Mouse (Mus musculus) lung, adult 2 months (tissue): ENCODE results near the gene Hist1h1b. TPM values are rescaled to one million over a fixed set of nuclear protein-coding genes. Genes with fewer than 3 reads are reported as not detected.
"Not testable (repeated sequence)": the region's sequence is repeated elsewhere in the genome, so short reads cannot be mapped to it uniquely, and the experiment has no call there.

Experiments
- DNase-seq: peaks from one replicate; pipeline ENCODE4 v3.0.0; 2022
- H3K4me1 ChIP-seq: fragments of 200-500 bp; 2 replicates; pipeline ENCODE4 v1.6.1; 2011; ENCODE audit warnings: low read length; ENCODE audit not compliant: control insufficient read depth, insufficient read depth
- H3K4me3 ChIP-seq: fragments of 200-500 bp; replicated peaks from 2 replicates; pipeline ENCODE3; 2011; ENCODE audit warnings: low read depth, mild to moderate bottlenecking, control low read depth, low read length; ENCODE audit errors: extremely low read depth
- CTCF ChIP-seq: fragments of 200-500 bp; IDR thresholded peaks from 2 replicates; pipeline ENCODE4 v1.5.1; 2011; ENCODE audit warnings: mild to moderate bottlenecking, low read length, control low read depth; ENCODE audit not compliant: insufficient read depth
- POLR2A ChIP-seq: fragments of 200-500 bp; IDR thresholded peaks from 2 replicates; pipeline ENCODE4 v1.6.1; 2011; ENCODE audit warnings: low read depth, mild to moderate bottlenecking, control low read depth, low read length, borderline replicate concordance; ENCODE audit errors: extremely low read depth
- WGBS: fragments of 180-500 bp; shearing (Covaris S2); methylation state at CpG from one replicate; pipeline ENCODE4 v1.1.7; 2018; 5-methylcytosine and 5-hydroxymethylcytosine counted together
- polyA plus RNA-seq: library from polyadenylated mRNA; depleted of rRNA; stranded (reverse); fragments of >200 nt; gene quantifications from 2 replicates; pipeline ENCODE4 v1.2.3, GENCODE M21; 2012; rRNA removed

The Hist1h1b gene
- 0.41 and 0.57 TPM in 2 replicates for polyA plus RNA-seq

DNA sequence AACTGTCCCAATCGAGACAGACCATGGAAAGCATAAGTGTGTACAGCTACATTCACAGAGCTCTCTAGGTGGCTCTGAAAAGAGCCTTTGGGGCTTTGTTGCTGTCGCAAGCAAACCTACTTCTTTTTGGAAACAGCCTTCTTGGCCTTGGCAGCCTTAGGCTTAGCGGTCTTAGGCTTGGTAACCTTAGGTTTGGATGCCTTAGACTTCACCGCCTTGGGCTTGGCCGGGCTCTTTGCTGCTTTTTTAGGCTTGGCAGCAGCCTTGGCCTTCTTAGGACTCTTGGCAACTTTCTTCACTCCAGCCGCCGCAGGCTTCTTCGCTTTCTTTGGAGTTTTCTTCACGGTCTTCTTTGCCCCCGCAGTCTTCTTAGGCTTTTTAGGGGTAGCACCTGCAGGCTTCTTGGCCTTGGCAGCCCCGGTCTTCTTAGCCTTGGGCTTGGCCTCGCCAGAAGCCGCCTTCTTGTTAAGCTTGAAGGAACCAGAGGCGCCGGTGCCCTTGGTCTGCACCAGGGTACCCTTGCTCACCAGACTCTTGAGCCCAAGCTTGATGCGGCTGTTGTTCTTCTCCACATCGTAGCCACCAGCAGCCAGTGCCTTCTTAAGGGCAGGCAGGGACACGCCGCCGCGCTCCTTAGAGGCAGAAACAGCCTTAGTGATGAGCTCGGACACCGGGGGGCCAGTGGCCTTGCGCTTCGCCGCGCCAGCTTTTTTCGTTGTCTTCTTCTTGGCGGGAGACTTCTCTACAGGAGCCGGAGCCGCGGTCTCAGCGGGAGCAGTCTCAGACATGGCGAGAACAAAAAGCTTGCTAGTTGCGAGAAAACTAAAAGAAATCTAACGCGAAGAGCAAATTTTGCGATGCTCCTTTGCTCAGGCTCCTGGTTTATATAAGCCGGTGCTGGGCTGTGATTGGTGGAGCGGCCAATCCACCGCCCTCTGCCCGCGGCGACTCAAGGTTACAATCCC lies at the start of gene Hist1h1b:
TSS of gene Hist1h1b (minus strand) at position 859 of the 965 bp plus-strand sequence.
- Histone ChIP-seq H3K4me1 (peaks cover 10% of the 10 kb centered on the region), H3K4me3 (peak within 1 kb of the TSS; percentile 81)
- peak; percentile 47 for DNase-seq
- WGBS: 1% methylated on average over 44 of the region's 44 CpGs
- no peak for TF ChIP-seq POLR2A
- TF ChIP-seq CTCF: no peak

DNA sequence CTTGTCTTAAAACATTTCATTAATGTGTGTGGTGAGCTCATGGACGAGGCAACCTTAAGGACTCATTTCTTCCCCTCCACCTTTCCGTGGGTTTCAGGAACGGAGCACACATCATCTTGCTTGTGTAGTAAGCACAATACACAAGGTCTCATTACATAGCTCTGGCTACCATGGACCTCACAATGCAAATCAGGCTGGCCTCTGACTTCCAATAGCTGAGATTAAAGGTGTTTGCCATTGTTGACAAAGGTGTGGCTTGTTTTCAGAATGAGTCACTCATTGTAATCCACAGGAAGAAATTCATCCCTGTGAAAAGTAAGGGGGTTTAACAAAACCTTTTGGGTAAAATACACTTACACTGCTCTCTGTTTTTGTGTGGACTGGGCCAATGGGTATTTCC lies 48.1 kb upstream of the Hist1h1b start:
- H3K4me3 ChIP-seq: no peak overlapping the region
- no peaks in the 10 kb centered on the region for H3K4me1 ChIP-seq
- no peak for TF ChIP-seq CTCF
- WGBS: 81% methylated on average over 3 of the region's 3 CpGs
- no peak for DNase-seq

DNA sequence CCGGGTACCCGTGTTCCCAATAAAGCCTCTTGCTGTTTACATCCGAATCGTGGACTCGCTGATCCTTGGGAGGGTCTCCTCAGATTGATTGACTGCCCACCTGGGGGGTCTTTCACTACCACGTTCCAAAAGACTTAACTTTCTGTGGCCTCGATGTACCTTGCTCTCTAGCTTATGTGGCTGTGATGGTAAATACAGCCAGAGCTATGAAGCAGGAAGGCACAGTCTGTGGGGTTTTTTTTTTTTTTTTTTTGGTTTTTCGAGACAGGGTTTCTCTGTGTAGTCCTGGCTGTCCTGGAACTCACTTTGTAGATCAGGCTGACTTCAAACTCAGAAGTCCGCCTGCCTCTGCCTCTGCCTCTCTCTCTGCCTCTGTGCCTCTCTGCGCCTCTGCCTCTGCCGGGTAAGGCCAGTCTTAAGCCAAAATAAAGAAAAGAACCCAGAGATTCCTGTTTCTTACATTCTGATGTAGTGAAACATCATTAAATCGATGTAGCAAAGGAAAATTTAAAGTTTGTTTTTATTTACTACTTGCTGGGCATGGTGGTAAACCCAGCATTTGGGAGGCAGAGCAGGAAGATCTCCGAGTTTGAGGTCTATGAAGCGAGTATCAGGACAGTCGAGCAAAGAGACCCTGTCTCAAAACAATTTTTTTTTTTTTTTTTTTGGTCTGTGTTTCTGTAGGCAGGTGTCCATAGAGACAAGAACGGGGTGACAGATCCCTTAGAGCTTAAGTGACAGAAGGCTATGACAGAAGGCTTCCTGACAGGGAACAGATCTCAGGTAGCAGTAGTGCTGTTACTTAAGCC lies 39.9 kb upstream of the Hist1h1b start:
- H3K4me1 ChIP-seq, H3K4me3 ChIP-seq, DNase-seq: not testable (repeated sequence)
- 66% methylated on average over 8 of the region's 16 CpGs for WGBS

DNA sequence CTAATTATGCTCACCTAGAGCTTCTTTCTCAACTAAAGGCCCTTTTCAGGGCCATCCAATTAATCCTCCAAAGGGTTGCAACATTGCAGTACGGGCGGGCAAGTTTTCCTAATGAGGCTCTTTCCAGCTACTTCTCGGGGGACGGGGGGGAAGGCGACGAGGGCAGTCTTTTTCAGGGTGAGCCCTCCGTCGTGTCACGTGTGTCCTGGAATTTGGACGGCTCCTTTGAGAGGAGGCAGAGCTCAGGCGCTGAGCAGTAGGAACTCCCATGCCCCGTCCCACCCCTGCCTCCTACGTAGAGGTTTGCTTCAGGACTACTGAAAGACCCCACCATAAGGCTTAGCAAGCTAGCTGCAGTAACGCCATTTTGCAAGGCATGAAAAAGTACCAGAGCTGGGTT lies 31.7 kb upstream of the Hist1h1b start:
- H3K4me3 ChIP-seq, DNase-seq: not testable (repeated sequence)

DNA sequence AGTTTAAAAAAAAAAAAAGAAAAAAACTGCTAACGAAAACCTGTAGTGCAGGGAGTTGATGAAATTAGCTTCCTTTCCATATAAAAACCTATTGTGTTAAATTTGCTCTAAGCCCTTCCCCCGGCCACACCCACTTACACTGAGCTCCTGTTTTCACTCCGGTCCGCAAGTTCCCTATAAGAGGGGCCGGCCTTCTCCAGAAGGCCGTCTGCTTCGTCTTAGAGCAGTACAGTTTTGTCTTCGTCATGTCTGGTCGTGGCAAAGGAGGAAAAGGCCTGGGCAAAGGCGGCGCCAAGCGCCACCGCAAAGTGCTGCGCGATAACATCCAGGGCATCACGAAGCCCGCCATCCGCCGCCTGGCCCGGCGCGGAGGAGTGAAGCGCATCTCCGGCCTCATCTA lies 31.1 kb upstream of the Hist1h1b start, which contains the start of gene Hist1h4m:
TSS of gene Hist1h4m (plus strand) at position 208 of the 400 bp plus-strand sequence.
- no CpG with 5 or more reads among the region's 24 CpGs for WGBS
- not testable (repeated sequence) for H3K4me1 ChIP-seq, H3K4me3 ChIP-seq
- peak; percentile 28 for DNase-seq

More for the DNA sequence above, 31.7 kb upstream of the Hist1h1b start:
- H3K4me1 ChIP-seq: not testable (repeated sequence)
- under 1% methylated on average over 14 of the region's 14 CpGs for WGBS

DNA sequence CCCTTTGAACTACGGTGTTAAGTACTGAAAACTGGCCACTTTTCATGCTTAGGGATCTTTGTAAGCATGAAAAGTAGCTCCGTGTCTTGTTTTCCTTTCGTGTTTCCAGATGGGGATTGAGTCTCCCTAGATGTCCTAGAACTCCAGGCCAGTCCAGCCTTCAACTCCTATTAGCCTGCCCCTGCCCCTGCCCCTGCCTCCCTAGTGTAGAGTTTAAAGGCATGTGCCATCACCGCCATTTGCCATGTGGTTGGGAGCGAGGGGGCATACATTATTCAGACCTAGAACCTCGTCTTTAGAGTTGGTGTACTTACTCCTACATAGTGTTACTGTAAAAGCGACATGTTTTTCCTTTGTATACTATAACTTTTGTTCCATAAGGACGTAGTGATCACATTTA lies 30.6 kb upstream of the Hist1h1b start:
- DNase-seq, H3K4me3 ChIP-seq, H3K4me1 ChIP-seq: not testable (repeated sequence)
- no CpG with 5 or more reads among the region's 8 CpGs for WGBS

DNA sequence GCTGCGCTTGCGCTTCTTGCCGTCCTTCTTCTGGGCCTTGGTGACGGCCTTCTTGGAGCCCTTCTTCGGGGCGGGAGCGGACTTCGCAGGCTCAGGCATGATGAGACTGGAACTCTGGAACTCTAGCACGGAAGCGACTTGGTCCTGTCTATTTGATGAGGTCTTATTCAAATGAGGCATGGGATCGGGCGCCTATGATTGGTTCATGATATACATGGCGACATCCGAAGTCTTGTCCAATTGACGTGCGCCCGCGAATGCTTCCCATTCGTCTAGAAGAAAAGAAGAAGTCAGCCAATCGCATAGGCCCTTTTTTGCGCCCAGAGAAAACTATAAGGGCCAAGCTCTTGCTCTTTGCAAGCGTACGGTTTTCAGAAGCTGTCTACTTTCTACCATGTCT lies 29.6 kb upstream of the Hist1h1b start, which contains the start of the genes Hist1h2bq and Hist1h2ao:
TSS of gene Hist1h2bq (minus strand) at position 125 of the 400 bp plus-strand sequence.
TSS of gene Hist1h2ao (plus strand) at position 393 of the 400 bp plus-strand sequence.
- H3K4me3 ChIP-seq, DNase-seq, H3K4me1 ChIP-seq: not testable (repeated sequence)
- no CpG with 5 or more reads among the region's 23 CpGs for WGBS

DNA sequence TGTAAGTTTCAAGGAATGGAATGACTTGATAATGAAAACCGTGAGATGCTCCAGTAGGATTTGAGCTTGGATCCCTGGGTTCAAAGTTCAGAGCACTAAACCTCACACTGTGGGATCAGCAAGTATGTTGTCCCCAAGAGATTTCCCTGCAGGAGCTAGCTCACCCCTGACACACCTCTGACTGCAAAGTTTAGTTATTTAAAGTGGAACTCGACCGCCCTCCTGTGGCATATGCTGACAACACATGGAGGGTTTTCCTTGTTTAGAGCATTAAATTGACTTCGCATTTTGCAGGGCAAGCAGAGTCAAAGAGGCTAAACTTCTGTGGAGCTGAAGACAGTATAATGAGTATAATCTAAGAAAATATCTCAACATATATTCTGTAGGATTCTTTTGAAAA lies 22.6 kb upstream of the Hist1h1b start:
- no CpG with 5 or more reads among the region's 4 CpGs for WGBS
- DNase-seq, H3K4me1 ChIP-seq, H3K4me3 ChIP-seq: not testable (repeated sequence)

DNA sequence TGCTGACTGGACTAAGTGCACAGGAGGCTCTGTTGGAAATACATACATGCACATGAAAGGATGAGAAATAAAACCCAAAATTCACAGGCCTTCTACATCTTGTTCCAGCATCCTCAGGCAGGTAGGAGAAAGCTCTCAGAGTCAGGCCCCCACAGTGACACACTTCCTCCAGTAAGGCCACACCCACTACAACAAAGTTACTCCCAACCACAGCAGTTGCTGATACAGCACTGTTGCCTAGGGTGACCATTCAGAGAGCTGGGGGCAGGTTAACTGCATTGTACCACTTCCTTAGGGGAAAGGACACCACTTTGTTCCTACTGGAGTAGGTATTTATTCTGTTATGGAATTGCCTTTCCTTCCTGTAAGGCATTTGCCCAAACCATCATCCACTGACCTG lies 16.7 kb upstream of the Hist1h1b start:
- not testable (repeated sequence) for H3K4me1 ChIP-seq, DNase-seq, H3K4me3 ChIP-seq

DNA sequence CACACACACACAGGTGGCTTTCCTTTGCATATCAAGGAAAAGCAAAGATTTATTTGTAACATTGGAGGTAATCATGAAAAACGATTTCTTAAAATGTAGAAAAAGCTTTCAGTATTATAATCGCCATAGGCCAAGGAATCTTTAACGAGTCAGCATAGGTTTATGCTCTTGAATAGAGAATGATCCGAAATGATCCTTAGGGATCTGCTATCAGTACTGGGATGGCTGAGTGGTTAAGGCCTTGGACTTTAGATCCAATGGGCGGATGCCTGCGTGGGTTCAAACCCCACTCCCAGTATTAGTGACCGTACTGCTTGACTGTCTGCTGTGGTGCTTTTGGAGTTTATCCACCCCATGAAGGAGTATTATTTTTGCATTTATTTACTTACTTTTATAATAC lies 15.2 kb upstream of the Hist1h1b start:
- no peaks in the 10 kb centered on the region for H3K4me1 ChIP-seq
- TF ChIP-seq POLR2A: no peak
- TF ChIP-seq CTCF: no peak
- 87% methylated on average over 7 of the region's 7 CpGs for WGBS
- H3K4me3 ChIP-seq: no peak overlapping the region
- DNase-seq: no peak
